Mouse (Mus musculus): ENCODE data around the gene Ifngr1.
"Not testable (repeated sequence)": the region's sequence is repeated elsewhere in the genome, so short reads cannot be mapped to it uniquely, and the experiment has no call there.

Gene Ifngr1

DNA sequence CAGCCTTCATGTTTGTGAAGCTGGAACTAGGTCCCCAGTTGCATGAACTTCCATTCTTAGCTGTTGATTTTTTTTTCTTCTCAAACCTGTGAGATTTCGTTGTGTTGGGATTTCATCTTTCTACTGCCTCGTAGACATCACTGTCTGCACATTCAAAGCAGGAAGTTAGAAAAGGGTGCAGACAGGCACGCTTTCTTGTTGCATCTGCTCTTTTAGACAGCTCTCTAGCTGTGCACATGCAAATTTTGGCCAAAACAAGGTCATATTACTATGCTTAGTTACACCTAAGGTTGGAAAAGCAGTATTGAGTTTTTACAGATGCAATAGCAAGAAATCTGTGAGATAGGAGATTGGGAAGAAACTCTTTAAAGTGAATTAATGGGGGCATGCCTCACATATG lies 4.5 kb upstream of the Ifngr1 start:
- DNase-seq (ENCODE audit: low spot score in 2 of 2), result no peak

GRCm38 (mm10) chr10:19589626-19590025 lies 2.1 kb upstream of the Ifngr1 start:
- no peak for DNase-seq (ENCODE audit: low spot score in 2 of 2)

DNA sequence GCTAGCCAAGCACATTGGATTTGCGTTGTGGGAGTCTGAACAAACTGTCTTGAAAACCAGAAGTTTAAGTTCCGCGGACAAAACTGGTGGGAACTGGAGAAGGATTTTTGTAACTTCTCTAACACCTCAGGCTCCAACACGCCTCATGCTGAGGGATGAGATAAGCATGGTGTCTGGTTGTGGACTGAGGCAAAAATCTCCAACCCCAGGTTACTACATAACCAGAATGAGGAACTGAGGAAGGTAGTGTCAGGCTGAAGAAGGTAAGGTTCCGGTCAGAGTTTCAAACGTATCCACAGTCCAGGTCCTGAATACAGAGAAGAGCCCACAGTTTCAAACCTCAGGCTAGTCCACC lies 486 bp upstream of the Ifngr1 start:
- no peak for DNase-seq (ENCODE audit: low spot score in 2 of 2)

- no peak for DNase-seq (ENCODE audit: low spot score in 2 of 2)
Measured at GRCm38 (mm10) chr10:19592556-19592955, 807 bp downstream of the Ifngr1 start.

GRCm38 (mm10) chr10:19593296-19593695 lies 1.5 kb downstream of the Ifngr1 start:
- no peak for DNase-seq (ENCODE audit: low spot score in 2 of 2)

GRCm38 (mm10) chr10:19594201-19594905 lies 2.6 kb downstream of the Ifngr1 start:
- no peak for DNase-seq (ENCODE audit: low spot score in 2 of 2)

DNA sequence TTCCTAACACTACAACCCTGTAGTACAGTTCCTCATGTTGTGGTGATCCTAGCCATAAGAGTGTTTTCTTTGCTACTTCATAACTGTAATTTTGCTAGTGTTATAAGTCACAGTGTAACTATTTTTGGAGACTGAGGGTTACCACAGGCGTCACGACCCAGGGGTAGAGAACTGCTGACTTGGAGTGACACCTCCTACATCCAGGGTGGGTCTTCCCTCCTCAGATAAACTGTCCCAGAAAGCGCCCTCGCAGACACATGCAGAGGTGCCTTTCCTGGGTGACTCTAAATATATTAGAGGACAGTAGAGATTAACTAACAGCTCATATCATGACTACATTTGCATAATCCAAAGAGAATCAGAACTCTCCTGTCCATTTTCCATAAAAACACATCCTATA lies 5.1 kb downstream of the Ifngr1 start:
- DNase-seq (ENCODE audit: low spot score in 2 of 2), result no peak

DNA sequence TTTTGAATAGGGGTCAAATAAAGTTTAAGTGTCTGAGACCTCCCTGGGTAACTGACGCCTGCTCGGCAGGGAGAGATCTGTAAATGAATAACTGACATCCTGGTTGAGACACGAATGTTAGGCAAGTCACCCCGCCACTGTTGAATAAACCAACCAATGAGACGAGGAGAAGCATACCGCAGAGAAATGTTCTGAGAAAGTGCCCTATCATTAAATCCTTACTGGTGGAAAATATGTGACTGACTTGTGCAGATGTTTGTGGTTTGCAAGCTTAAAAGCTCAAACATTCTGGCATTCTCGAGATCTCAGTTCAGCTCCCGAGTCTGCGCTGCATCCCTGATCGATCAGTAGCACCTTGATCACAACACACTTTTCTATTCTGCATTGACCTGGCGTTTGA lies 6.3 kb downstream of the Ifngr1 start:
- no peak for DNase-seq (ENCODE audit: low spot score in 2 of 2)

DNA sequence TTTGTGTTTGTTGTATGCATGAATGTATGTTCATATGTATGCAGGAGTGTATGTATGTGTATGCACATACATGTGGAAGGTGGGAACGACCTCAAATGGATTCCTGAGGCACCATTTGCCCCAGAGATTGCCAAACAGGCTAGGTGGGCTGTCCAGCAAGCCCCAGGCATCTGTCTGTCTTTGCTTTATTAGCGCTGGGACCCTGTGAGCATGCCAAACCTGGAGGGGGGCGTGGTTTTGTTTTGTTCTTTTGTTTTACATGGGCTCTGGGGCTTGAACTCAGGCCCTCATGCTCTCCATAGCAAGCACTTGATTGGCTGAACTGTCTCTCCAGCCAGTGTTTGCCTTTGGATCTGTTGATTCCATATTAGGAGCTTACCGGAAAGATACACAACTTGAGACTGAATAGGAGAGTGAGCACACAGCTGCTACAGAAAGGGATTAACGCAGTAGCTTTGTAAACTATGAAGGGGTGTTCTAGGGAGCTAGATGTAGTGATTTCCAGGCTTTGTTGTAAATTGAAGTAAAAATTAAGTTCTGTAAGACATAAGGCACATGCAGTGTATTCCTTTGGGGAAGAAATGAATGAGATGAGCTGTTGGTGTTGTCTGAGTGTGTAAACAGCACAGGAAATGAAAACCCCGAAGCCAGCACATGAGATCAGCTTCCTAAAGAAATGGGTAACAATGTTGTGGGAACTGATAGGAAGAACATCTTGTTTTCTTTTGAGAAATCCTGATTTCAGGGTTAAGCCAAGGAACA lies 7.8 kb downstream of the Ifngr1 start:
- no peak for DNase-seq (ENCODE audit: low spot score in 2 of 2)

GRCm38 (mm10) chr10:19600093-19600420 lies 8.3 kb downstream of the Ifngr1 start:
- DNase-seq (ENCODE audit: low spot score in 2 of 2), result no peak

DNA sequence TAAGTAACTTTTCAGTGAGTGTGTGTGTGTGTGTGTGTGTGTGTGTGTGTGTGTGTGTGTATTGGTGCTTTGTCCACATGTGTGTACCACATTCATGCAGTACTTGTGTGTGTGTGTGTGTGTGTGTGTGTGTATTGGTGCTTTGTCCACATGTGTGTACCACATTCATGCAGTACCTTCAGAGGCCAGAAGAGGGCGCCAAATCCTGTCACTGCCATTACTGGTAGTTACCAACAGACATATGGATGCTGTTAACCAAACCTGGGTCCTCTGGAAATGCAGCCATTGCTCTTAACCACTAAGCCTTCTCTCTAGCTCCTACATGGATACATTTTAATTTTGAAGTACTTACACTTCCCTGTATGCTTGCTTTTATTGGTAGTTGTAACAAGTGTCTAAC lies 9.8 kb downstream of the Ifngr1 start:
- not testable (repeated sequence) for DNase-seq (ENCODE audit: low spot score in 2 of 2)

DNA sequence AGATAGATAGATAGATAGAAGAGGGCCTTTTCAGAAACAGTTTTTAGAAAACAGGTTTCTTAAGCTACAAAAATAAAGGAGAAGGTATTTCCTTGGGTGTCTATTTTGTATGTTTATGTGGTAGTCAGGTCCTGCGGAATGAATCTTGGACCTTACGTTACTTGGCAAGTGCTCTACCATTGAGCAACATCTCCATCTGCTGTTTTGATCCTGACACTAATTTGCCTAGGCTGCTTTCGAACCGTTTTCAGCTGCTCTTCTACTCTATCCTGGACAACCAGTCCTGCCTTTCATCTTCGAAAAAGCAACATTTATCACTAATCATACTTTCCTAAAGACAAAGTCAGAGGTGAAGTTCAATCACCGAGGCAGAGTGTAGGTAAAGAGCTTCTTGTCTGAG lies 11.5 kb downstream of the Ifngr1 start:
- no peak for DNase-seq (ENCODE audit: low spot score in 2 of 2)

- no peak for DNase-seq (ENCODE audit: low spot score in 2 of 2)
Measured at GRCm38 (mm10) chr10:19609125-19609524, 17.4 kb downstream of the Ifngr1 start.

- no peak for DNase-seq (ENCODE audit: low spot score in 2 of 2)
Measured at GRCm38 (mm10) chr10:19611616-19612015, 19.9 kb downstream of the Ifngr1 start.

GRCm38 (mm10) chr10:19613111-19613753 lies 21.5 kb downstream of the Ifngr1 start:
- no peak for DNase-seq (ENCODE audit: low spot score in 2 of 2)

DNA sequence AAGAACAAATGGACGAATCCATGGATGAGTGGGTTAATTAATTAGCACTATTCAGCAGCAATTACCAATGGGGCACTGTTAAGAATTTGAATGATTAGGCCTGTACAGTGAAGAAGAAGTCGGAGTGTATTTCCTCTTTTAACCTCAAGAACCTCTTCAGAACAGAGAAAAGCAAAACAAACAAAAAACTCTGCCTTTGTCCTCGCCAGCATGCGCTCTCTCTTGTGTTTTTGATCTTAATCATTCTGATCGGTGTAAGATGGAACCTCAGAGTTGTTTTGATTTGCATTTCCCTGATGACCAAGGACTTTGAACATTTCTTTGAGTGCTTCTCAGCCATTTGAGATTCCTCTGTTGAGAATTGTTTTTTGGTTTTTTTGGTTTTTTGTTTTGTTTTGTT lies 28.0 kb downstream of the Ifngr1 start:
- DNase-seq (ENCODE audit: low spot score in 2 of 2), result no peak

DNA sequence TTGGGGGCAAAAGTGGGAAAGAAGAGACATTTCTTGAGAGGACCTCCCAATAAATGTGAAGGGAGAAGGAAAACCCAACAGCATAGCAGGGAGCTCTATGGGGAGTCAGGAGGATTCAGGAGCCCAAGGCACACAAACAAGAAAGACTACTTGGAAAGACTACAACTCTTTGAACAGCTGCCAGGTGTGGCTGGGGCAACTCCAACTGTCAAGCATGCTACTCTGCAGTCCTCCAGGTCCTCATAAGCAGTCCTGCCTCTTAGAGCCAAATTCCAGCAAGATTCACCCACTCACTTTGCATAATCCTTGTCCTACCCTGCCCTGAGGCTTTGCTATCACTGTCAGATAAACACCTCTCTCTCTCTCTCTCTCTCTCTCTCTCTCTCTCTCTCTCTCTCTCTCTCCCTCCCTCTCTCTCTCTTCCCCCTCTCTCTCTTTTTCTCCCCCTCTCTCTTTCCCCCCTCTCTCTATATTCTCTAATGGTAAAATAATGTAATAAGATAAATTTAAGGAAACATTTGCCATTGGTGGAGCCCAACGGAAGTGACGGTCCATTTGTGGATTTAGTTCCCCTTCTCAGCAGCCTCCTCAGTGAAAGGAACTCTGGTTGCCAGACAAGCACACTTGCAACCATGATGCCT lies 29.8 kb downstream of the Ifngr1 start, which contains the start of gene Il22ra2:
Gene Il22ra2 (plus strand): TSS at position 591 of the 641 bp plus-strand sequence.
- no peak for DNase-seq (ENCODE audit: low spot score in 2 of 2)

DNA sequence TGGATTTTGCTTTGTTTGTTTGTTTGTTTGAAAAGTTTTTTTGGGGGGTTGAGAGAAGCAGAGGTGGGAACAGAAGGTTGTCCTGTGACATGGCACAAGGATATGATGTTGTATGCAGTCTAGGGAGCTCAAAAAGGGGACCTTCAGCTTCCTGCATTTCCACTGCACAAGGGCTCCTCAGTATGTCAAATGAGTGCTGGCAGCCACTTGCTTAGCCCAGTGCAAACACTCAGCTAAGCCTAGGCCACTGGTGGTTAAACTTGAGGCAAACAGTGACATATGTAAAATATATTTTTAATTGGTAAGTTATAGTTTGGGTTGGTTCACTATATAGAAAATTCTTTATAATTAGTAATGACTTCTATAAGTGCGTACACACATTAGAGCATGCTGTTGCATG lies 32.9 kb downstream of the Ifngr1 start:
- DNase-seq (ENCODE audit: low spot score in 2 of 2), result no peak

DNA sequence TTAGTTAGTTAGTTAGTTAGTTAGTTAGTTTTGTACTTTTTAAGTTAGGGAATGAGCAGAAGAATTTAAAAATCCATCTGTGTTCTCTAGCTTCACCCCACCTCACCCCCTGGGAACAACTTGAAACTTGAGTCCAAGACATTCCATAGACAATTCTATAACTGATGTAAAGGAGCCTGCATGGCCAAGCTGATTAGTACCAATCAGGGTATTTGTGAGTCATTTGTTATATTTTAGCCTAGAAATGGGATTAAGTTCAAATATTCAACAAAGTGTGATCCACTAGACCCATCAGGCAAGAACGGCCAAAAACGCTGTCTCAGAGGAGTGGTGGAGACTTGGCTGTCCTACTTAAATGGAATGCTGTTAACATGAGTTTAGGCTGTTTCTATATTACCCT lies 35.6 kb downstream of the Ifngr1 start:
- no peak for DNase-seq (ENCODE audit: low spot score in 2 of 2)

GRCm38 (mm10) chr10:19627748-19628147 lies 36.0 kb downstream of the Ifngr1 start:
- no peak for DNase-seq (ENCODE audit: low spot score in 2 of 2)

GRCm38 (mm10) chr10:19631616-19632195 lies 40.0 kb downstream of the Ifngr1 start:
- DNase-seq (ENCODE audit: low spot score in 2 of 2), result no peak

- no peak for DNase-seq (ENCODE audit: low spot score in 2 of 2)
Measured at GRCm38 (mm10) chr10:19638851-19639250, 47.1 kb downstream of the Ifngr1 start.

Measured in right cerebral cortex, postnatal 10 days (tissue).